Mouse (Mus musculus) lung, adult 2 months (tissue): ENCODE data around the gene Spef1. TPM values are rescaled to one million over a fixed set of nuclear protein-coding genes. Genes with fewer than 3 reads are reported as not detected.

ENCODE experiments used
- DNase-seq: peaks from one replicate; pipeline ENCODE4 v3.0.0; 2022
- H3K4me1 ChIP-seq: fragments of 200-500 bp; 2 replicates; pipeline ENCODE4 v1.6.1; 2011; ENCODE audit warnings: low read length; ENCODE audit not compliant: control insufficient read depth, insufficient read depth
- H3K4me3 ChIP-seq: fragments of 200-500 bp; replicated peaks from 2 replicates; pipeline ENCODE3; 2011; ENCODE audit warnings: low read depth, mild to moderate bottlenecking, control low read depth, low read length; ENCODE audit errors: extremely low read depth
- CTCF ChIP-seq: fragments of 200-500 bp; IDR thresholded peaks from 2 replicates; pipeline ENCODE4 v1.5.1; 2011; ENCODE audit warnings: mild to moderate bottlenecking, low read length, control low read depth; ENCODE audit not compliant: insufficient read depth
- POLR2A ChIP-seq: fragments of 200-500 bp; IDR thresholded peaks from 2 replicates; pipeline ENCODE4 v1.6.1; 2011; ENCODE audit warnings: low read depth, mild to moderate bottlenecking, control low read depth, low read length, borderline replicate concordance; ENCODE audit errors: extremely low read depth
- WGBS: fragments of 180-500 bp; shearing (Covaris S2); methylation state at CpG from one replicate; pipeline ENCODE4 v1.1.7; 2018; 5-methylcytosine and 5-hydroxymethylcytosine counted together
- polyA plus RNA-seq: library from polyadenylated mRNA; depleted of rRNA; stranded (reverse); fragments of >200 nt; gene quantifications from 2 replicates; pipeline ENCODE4 v1.2.3, GENCODE M21; 2012

The Spef1 gene
- polyA plus RNA-seq, 1 experiment = 16.6 TPM

DNA sequence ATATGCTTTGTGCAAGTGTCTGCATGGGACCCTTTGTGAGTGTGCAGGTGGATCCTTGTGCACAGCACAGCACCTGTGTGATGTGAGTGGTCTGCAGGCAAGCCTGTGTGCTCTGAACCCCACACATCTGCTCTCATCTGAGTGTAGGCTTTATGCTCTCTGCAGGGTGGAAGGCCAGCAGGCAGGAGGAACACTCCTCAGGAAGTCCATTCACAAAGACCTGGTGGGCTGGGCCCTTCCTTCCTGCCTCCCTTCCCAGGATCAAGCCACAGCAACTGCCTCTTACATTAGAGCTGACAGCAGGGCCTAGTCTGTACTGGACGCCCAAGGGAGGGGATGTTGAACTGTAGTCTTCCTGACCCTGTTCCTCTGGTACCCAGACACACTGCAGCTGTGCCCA, 52.7 kb downstream of the Spef1 start:
- no peak overlapping the region for H3K4me3 ChIP-seq
- 55% methylated on average over 1 of the region's 1 CpGs for whole genome bisulfite sequencing
- DNase-seq = peak; percentile 40
- TF ChIP-seq CTCF = no peak
- peak; percentile 36; the same call in 1 of the 2 replicates for TF ChIP-seq POLR2A
- H3K4me1 ChIP-seq = peaks cover 11% of the 10 kb centered on the region

DNA sequence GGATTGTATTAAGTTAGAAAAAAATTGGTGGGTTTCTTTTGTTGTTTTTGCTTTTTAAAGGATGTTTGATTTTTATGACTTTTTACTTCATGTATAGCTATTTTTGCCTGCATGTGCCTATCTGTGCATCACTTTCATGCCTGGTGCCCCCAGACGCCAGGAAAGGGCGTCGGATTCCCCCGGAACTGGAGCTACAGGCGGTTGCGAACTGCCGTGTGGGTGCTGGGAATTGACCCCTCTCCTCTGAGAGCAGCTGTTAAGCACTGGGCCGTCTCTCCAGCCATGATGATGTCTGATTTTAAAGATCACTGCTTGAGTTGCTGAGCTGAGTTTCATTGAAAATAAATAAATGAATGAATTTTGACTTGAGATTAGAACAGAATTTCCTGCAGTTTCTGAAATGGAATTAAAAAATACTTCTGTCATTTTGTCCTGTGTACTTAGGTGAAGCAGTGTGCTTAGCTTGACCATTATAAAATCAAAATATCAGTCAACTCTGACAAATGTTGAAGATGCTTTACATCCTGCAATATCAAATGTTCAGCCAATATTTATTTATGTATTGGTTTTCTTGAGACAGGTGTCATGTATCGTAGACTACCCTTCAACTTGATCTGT, 54.0 kb downstream of the Spef1 start, which contains the start of gene Gm11037:
Gene Gm11037 (plus strand): TSS at position 568 of the 618 bp plus-strand sequence.
- 69% methylated on average over 9 of the region's 9 CpGs for WGBS
- DNase-seq = no peak
- no peak for TF ChIP-seq POLR2A
- no peak for TF ChIP-seq CTCF
- peaks cover 15% of the 10 kb centered on the region for H3K4me1 ChIP-seq
- H3K4me3 ChIP-seq = no peak within 1 kb of the TSS

DNA sequence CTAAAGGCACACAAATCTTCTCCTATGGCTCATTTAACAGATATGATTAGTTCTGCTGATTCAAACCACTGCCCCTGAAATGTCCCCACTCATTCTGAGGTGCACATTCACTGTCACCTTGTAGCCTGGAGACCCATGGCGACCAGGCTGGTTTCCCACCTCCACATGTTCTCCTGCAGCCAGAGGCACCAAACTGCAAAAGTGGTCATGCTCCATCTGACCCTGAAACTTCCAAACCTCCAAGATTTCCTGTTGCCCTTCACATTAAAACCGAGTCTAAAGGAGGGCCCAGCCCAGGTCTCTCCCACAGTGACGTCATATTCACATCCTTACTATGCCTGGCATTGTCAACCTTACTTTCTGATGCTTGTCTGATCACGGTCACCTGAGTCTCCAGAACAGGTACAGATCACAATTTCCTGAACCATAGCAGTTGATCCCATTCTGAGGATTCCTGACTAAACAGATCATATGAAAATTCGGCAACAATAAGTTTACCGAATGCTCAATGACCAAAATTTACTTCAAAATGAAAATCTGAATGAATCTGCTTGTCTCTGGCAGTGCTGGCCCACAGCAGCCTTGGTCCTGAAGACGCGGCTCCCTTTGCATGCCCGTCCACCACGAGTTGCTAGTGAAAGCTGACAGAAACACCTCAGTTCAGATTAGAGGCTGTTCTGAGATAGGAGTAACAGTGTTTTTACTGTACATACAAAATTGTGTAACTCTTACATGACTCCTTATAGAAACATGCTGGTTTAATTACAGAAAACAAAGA, 54.8 kb downstream of the Spef1 start:
- Histone ChIP-seq H3K4me3 (no peak overlapping the region), H3K4me1 (peaks cover 15% of the 10 kb centered on the region)
- DNase-seq = no peak
- TF ChIP-seq CTCF = no peak
- no peak for TF ChIP-seq POLR2A
- 73% methylated on average over 10 of the region's 10 CpGs for WGBS

DNA sequence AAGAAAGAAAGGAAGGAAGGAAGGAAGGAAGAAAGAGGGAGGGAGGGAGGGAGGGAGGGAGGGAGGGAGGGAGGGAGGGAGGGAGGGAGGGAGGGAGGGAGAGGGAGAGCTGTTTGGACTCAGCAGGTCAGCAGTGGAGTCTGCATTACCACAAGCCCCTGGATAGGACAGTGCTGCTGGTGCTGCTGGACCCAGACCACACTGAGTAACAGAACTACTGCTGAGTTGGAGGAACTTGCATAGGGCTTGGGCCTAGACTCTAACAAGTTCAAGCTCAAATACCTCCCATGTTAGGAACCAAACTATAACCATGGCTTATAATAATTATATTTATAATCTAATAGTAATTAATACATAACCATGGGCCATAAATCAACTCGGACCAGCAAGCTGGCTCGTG, 56.2 kb downstream of the Spef1 start:
- WGBS = 83% methylated on average over 2 of the region's 2 CpGs

DNA sequence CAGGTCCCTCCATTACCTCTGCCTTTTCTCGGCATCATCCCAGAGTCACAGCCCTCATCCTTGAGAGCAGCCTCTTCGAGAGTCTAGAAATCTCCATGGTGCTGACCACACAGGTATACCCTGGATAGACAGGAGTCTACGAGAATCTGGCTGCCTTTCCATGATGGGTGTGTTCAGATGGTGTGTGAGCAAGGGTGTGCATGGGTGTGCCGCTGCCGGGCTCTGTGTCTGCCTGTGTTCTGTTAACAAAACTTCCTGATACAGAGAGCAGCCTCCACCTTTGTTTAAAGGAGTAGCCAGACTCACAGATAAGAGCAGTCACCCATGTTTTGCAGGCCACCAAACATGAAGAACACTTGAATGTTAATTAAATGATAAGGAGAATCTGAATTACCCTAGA, 57.2 kb downstream of the Spef1 start:
- H3K4me3 ChIP-seq = peak overlapping the region; percentile 40
- H3K4me1 ChIP-seq = peaks cover 12% of the 10 kb centered on the region
- DNase-seq = no peak
- WGBS = 46% methylated on average over 5 of the region's 5 CpGs
- TF ChIP-seq CTCF (no peak), POLR2A (peak; percentile 14; the same call in 1 of the 2 replicates)

More for the DNA sequence above, 56.2 kb downstream of the Spef1 start:
- TF ChIP-seq POLR2A (no peak), CTCF (no peak)
- DNase-seq = no peak
- Histone ChIP-seq H3K4me3 (no peak overlapping the region), H3K4me1 (peaks cover 15% of the 10 kb centered on the region)

DNA sequence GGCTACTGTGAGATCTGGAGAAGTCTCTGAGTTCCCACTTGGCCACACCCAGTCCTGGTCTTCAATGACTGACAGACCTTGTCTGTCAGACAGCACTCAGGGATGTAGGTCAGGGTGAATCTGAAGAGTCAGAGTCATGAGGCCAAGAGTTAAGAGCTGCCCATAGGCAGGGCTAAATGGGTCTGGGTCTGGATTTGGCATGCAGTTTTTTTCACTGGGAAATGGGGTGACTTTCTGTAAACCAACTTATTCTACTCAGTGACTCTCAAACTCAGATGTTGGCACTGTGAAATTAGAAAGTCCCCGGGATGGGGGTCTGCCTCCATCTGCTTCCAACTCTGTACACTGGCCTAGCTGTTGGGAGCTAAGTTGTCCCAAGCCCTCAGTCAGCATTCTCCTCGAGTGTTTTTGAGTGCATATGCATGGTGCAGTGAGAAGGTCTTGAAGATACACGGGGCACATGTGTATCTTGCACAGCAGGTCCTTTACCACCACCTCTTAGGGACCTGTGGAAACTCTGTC, 58.4 kb downstream of the Spef1 start:
- H3K4me1 ChIP-seq = peaks cover 8% of the 10 kb centered on the region
- TF ChIP-seq POLR2A = no peak
- DNase-seq = no peak
- peak overlapping the region; percentile 91 for H3K4me3 ChIP-seq
- 52% methylated on average over 3 of the region's 3 CpGs for WGBS

DNA sequence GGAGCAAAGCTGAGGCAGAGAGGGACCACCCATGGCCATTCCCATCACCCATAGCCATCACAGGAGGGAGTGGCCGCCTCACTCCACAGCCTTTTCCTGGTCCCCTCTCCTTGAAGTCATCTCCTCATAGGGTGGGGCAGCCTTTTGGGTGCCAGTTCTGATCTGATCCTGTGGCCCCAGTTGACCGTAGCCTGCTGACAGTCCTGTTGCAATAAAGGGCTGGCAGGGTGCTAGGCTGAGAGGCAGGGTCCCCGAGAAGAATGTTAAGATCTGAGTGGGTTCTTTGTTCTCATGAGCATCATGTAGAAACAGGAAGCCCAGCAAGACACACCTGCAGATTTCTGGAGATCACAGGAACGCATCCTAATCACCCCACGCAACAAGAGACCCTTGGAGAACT, 58.9 kb downstream of the Spef1 start:
- H3K4me3 ChIP-seq = peak overlapping the region; percentile 91
- peaks cover 8% of the 10 kb centered on the region for H3K4me1 ChIP-seq
- peak; percentile 49; the same call in 1 of the 2 replicates for TF ChIP-seq POLR2A
- TF ChIP-seq CTCF = no peak
- WGBS = 51% methylated on average over 5 of the region's 5 CpGs
- no peak for DNase-seq

DNA sequence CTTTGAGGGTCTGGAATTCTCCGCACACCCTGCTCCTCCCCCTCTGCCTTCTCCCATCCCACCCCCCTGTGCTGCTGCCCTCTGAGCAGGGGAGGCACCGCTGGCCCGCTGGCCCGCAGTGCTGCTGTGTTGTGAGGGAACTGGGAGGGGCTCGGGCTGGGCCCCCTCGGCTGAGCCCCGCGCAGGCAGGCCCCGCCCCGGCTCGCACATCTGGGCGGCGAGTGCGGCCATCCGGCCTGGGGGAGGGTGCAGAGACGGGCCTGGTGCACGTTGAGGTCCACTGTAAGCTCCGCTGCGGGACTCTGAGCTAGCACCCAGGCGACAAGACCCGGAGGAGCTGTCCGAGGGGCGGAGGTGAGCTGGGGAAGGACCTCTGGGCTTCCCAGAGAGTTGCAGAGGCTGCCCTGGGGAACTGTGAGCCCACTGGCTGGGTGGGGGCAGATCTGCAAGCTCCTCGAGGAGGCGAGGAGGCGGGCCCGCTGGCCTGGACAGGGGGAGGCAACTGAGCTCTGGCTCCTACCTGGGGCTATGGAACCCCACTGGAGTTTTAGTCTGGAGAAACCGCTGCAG, 59.8 kb downstream of the Spef1 start, which contains the start of gene Hspa12b:
Gene Hspa12b (plus strand): TSS at position 120 of the 570 bp plus-strand sequence.
- DNase-seq = peak; percentile 61
- H3K4me3 ChIP-seq = peak within 1 kb of the TSS; percentile 91
- TF ChIP-seq CTCF (no peak), POLR2A (peak; percentile 63; the same call in 1 of the 2 replicates)
- 3% methylated on average over 28 of the region's 28 CpGs for WGBS
- peaks cover 8% of the 10 kb centered on the region for H3K4me1 ChIP-seq
